ENCODE assay signal across 21 mouse cellular contexts in the genomic region with DNA sequence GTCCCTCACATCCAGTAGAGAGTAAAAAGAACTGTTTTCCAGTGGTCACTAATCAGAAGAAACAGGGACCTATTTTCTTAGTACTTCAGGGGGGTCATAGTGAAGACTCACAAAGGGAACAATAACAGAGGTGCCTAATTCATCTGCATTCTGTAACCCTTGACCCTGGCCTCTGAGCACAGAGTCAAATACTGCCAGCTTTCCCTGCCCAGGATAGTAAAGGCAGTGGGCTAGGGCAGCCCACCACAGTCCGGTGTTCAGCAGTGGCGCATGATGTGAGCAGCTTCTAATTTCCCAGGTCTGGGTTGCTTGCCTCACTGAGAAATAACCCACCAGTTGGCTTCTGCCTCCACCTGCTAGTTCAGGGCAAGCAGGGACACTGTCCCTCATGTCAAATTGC.
DNase-seq lines count a peak whose midpoint lies in the region; ATAC-seq and TF ChIP-seq lines count a peak whose summit lies in the region.
"Had no signal": no experiment of that assay in that cellular context is flagged by ENCODE, and none has a peak within 500 bp of the region (broad histone marks: within the 10 kb centered on the region; RNA-seq: fewer than 3 reads in every experiment).

No protein-coding gene starts in this region.

- peak; percentile 69 for ATAC-seq in midbrain, embryonic 11.5 days (ENCODE audit: low FRiP score)
- ATAC-seq in midbrain, postnatal 0 days (ENCODE audit: low FRiP score), result no peak
- ATAC-seq: CD4-positive, CD25-positive, alpha-beta regulatory T cell, adult 4 months; inflammation-experienced regulatory T-cells, adult 6 months had no signal

- peak overlapping the region; percentile 7; the same call in 1 of the 2 replicates for H3K9ac ChIP-seq in midbrain, embryonic 11.5 days (ENCODE audit: low read length)
- no peak overlapping the region for H3K9ac ChIP-seq in midbrain, postnatal 0 days (replicated peaks; ENCODE audit: low read length, poor library complexity, severe bottlenecking)
- H3K9ac ChIP-seq: heart, embryonic 15.5 days; hindbrain, embryonic 15.5 days had no signal

- DNase-seq in embryo, embryonic 10 days (ENCODE audit: low spot score), result peak; percentile 36
- no peak for DNase-seq in embryo, embryonic 11 days
- peak; percentile 34 for DNase-seq in heart, adult 11 months
- DNase-seq in heart, adult 9 months (ENCODE audit: low spot score in 2 of 2), result no peak
- DNase-seq in midbrain, embryonic 11.5 days (ENCODE audit: low spot score, missing footprints), result peak; percentile 83
- DNase-seq in midbrain, postnatal 0 days (ENCODE audit: low spot score), result no peak
- DNase-seq: adrenal gland, adult 8-10 months; adrenal gland, postnatal 36 days; B cell, adult 2 months; cerebellum, adult 2 months; cerebellum, postnatal 14 days; gastrocnemius, postnatal 36 days; heart, adult 18-20 months; heart, postnatal 14 days had no signal

- H3K27ac ChIP-seq in midbrain, embryonic 11.5 days (ENCODE audit: low read depth, low read length), result peak overlapping the region; percentile 72
- no peak overlapping the region for H3K27ac ChIP-seq in midbrain, postnatal 0 days (ENCODE audit: low read depth, low read length)
- H3K27ac ChIP-seq: heart, embryonic 15.5 days; hindbrain, embryonic 15.5 days had no signal

- peaks cover 12% of the 10 kb centered on the region for H3K4me1 ChIP-seq in midbrain, embryonic 11.5 days (ENCODE audit: control insufficient read depth, insufficient read depth, low read length)
- H3K4me1 ChIP-seq in midbrain, postnatal 0 days (ENCODE audit: insufficient read depth, low read length), result no peaks in the 10 kb centered on the region
- H3K4me1 ChIP-seq: heart, embryonic 15.5 days had no signal

- H3K79me2 ChIP-seq in myocyte (ENCODE audit: control insufficient read depth, insufficient read depth), result no peaks in the 10 kb centered on the region

- TF ChIP-seq POLR2A in myocyte (IDR thresholded peaks at IDR 0.05; ENCODE audit: insufficient read length, low read depth), result no peak

- no peaks in the 10 kb centered on the region for H3K27me3 ChIP-seq in midbrain, embryonic 11.5 days (ENCODE audit: control insufficient read depth, insufficient read depth, low read length)
- H3K27me3 ChIP-seq in midbrain, postnatal 0 days (ENCODE audit: insufficient read depth, low read length), result no peaks in the 10 kb centered on the region
- H3K27me3 ChIP-seq in myocyte (ENCODE audit: control insufficient read depth, insufficient read depth, insufficient read length), result no peaks in the 10 kb centered on the region
- H3K27me3 ChIP-seq: heart, embryonic 15.5 days; hindbrain, embryonic 15.5 days had no signal

- no peaks in the 10 kb centered on the region for H3K36me3 ChIP-seq in midbrain, embryonic 11.5 days (ENCODE audit: control insufficient read depth, insufficient read depth, low read length)
- no peaks in the 10 kb centered on the region for H3K36me3 ChIP-seq in midbrain, postnatal 0 days (ENCODE audit: insufficient read depth, low read length)
- no peaks in the 10 kb centered on the region for H3K36me3 ChIP-seq in myocyte (ENCODE audit: control insufficient read depth, insufficient read depth)
- H3K36me3 ChIP-seq: G1E; heart, embryonic 15.5 days; hindbrain, embryonic 15.5 days had no signal

- no peak overlapping the region for H3ac ChIP-seq in myocyte (ENCODE audit: control insufficient read depth, insufficient read length)

- no peak for TF ChIP-seq CTCF in midbrain, postnatal 0 days (IDR thresholded peaks at IDR 0.05)

- 32% methylated on average over 2 of the region's 2 CpGs for WGBS in midbrain, embryonic 11.5 days
- WGBS in midbrain, postnatal 0 days, result 75% methylated on average over 2 of the region's 2 CpGs

- no peak overlapping the region for H3K4me3 ChIP-seq in midbrain, embryonic 11.5 days (ENCODE audit: low read depth, low read length)
- no peak overlapping the region for H3K4me3 ChIP-seq in midbrain, postnatal 0 days (ENCODE audit: low read depth, low read length)
- no peak overlapping the region for H3K4me3 ChIP-seq in myocyte
- H3K4me3 ChIP-seq: heart, embryonic 15.5 days; hindbrain, embryonic 15.5 days had no signal

- no peaks in the 10 kb centered on the region for H3K9me3 ChIP-seq in midbrain, embryonic 11.5 days (ENCODE audit: control insufficient read depth, low read length)
- H3K9me3 ChIP-seq in midbrain, postnatal 0 days (ENCODE audit: low read length), result no peaks in the 10 kb centered on the region
- H3K9me3 ChIP-seq: heart, embryonic 15.5 days; hindbrain, embryonic 15.5 days had no signal

- no peak overlapping the region for H3K4me2 ChIP-seq in midbrain, embryonic 11.5 days
- H3K4me2 ChIP-seq in midbrain, postnatal 0 days (ENCODE audit: low read depth, low read length, poor library complexity, severe bottlenecking), result no peak overlapping the region
- peak overlapping the region; percentile 9 for H3K4me2 ChIP-seq in myocyte (ENCODE audit: low read depth)
- H3K4me2 ChIP-seq: heart, embryonic 11.5 days; heart, embryonic 15.5 days; hindbrain, embryonic 15.5 days had no signal

TF ChIP-seq in myocyte, 11 proteins besides CTCF, POLR2A, EP300 and RAD21:
- no peak for TF ChIP-seq TCF3 (IDR thresholded peaks at IDR 0.05; ENCODE audit: insufficient read length, low read depth)
- TF ChIP-seq USF1 (IDR thresholded peaks at IDR 0.05; ENCODE audit: low read depth), result no peak
- TF ChIP-seq CEBPB (IDR thresholded peaks at IDR 0.05; ENCODE audit: insufficient read depth, poor library complexity, severe bottlenecking), result no peak
- TF ChIP-seq MYOG (IDR thresholded peaks at IDR 0.05; ENCODE audit: control insufficient read depth in 1 of 3, insufficient read depth in 1 of 3, insufficient read length in 2 of 3, low read depth in 2 of 3), result no peak
- no peak for TF ChIP-seq MAX (IDR thresholded peaks at IDR 0.05; ENCODE audit: low read depth)
- no peak for TF ChIP-seq SRF (IDR thresholded peaks at IDR 0.05; ENCODE audit: control insufficient read depth, insufficient read length, low read depth)
- no peak for TF ChIP-seq E2F4 (IDR thresholded peaks at IDR 0.05; ENCODE audit: insufficient read depth)
- TF ChIP-seq TCF12 (IDR thresholded peaks at IDR 0.05; ENCODE audit: insufficient read depth, poor library complexity, severe bottlenecking), result no peak

Comparison
In these comparisons a context has a peak if more than half of its experiments do, and no peak if none do; other contexts are left out.
1. DNase-seq: peak in embryo, embryonic 10 days (single experiment), heart, adult 11 months (single experiment) and midbrain, embryonic 11.5 days (single experiment); none in embryo, embryonic 11 days (single experiment), heart, adult 9 months (0 of 2) and midbrain, postnatal 0 days (single experiment).